Mouse (Mus musculus) E14TG2a.4 (cell line): Measurements from ENCODE around the gene Ube2d3.

Source experiments
- CTCF ChIP-seq: conservative IDR thresholded peaks from 2 replicates; pipeline ENCODE4 v1.5.1; 2014; ENCODE audit warnings: low read length
- NANOG ChIP-seq: IDR thresholded peaks from 2 replicates; pipeline ENCODE4 v1.6.1; 2014; ENCODE audit warnings: borderline replicate concordance, low read length, mixed read lengths

GRCm38 (mm10) chr3:135498891-135499290 is 60.9 kb downstream of the Ube2d3 start:
- TF ChIP-seq CTCF (no peak), NANOG (no peak)
